Mouse (Mus musculus): Measurements from ENCODE around the gene Atp13a1.

Atp13a1 gene

GRCm38 (mm10) chr8:69790773-69791367, at the start of gene Atp13a1, which contains the start of gene Zfp866:
Gene Atp13a1 (plus strand): TSS chr8:69791163.
Gene Zfp866 (minus strand): TSS chr8:69791178.
- DNase-seq (ENCODE audit: low spot score in 2 of 2): peak; percentile 76 to 82

- no peak for DNase-seq (ENCODE audit: low spot score in 2 of 2)
These were observed 49.7 kb upstream of the Atp13a1 start for GRCm38 (mm10) chr8:69741231-69741630.

GRCm38 (mm10) chr8:69749544-69750454, 41.2 kb upstream of the Atp13a1 start, which contains the start of gene Zfp963:
Gene Zfp963 (minus strand): TSS chr8:69749970.
- DNase-seq (ENCODE audit: low spot score in 2 of 2): peak; percentile 90 to 94

GRCm38 (mm10) chr8:69752437-69752836, 38.5 kb upstream of the Atp13a1 start:
- DNase-seq (ENCODE audit: low spot score in 2 of 2): no peak

GRCm38 (mm10) chr8:69758316-69758715, 32.6 kb upstream of the Atp13a1 start:
- no peak for DNase-seq (ENCODE audit: low spot score in 2 of 2)

GRCm38 (mm10) chr8:69761814-69762445, 29.0 kb upstream of the Atp13a1 start:
- DNase-seq (ENCODE audit: low spot score in 2 of 2): no peak

- DNase-seq (ENCODE audit: low spot score in 2 of 2): no peak
These were observed 19.7 kb upstream of the Atp13a1 start for GRCm38 (mm10) chr8:69771221-69771620.

- no peak for DNase-seq (ENCODE audit: low spot score in 2 of 2)
These were observed 18.9 kb upstream of the Atp13a1 start for GRCm38 (mm10) chr8:69772106-69772505.

- peak; percentile 77 to 88 for DNase-seq (ENCODE audit: low spot score in 2 of 2)
These were observed 16.3 kb upstream of the Atp13a1 start, which contains the start of gene Gm20422 for GRCm38 (mm10) chr8:69774503-69775148. Gene Gm20422 (minus strand): TSS chr8:69774886.

- DNase-seq (ENCODE audit: low spot score in 2 of 2): no peak
These were observed 15.8 kb upstream of the Atp13a1 start for GRCm38 (mm10) chr8:69775149-69775534.

GRCm38 (mm10) chr8:69777111-69777510, 13.9 kb upstream of the Atp13a1 start:
- DNase-seq (ENCODE audit: low spot score in 2 of 2): no peak

GRCm38 (mm10) chr8:69789105-69789504, 1.9 kb upstream of the Atp13a1 start:
- peak in 1 of 2 experiments; percentile 2 for DNase-seq (ENCODE audit: low spot score in 2 of 2)

- DNase-seq (ENCODE audit: low spot score in 2 of 2): peak in 1 of 2 experiments; percentile 2
These were observed 1.2 kb upstream of the Atp13a1 start for GRCm38 (mm10) chr8:69789731-69790130.

GRCm38 (mm10) chr8:69790364-69790763, 599 bp upstream of the Atp13a1 start:
- peak in 1 of 2 experiments; percentile 1 for DNase-seq (ENCODE audit: low spot score in 2 of 2)

GRCm38 (mm10) chr8:69791415-69792068, 579 bp downstream of the Atp13a1 start:
- DNase-seq (ENCODE audit: low spot score in 2 of 2): no peak

GRCm38 (mm10) chr8:69793666-69794065, 2.7 kb downstream of the Atp13a1 start:
- DNase-seq (ENCODE audit: low spot score in 2 of 2): no peak

- DNase-seq (ENCODE audit: low spot score in 2 of 2): no peak
These were observed 3.1 kb downstream of the Atp13a1 start for GRCm38 (mm10) chr8:69794096-69794495.

GRCm38 (mm10) chr8:69794901-69795300, 3.9 kb downstream of the Atp13a1 start:
- no peak for DNase-seq (ENCODE audit: low spot score in 2 of 2)

GRCm38 (mm10) chr8:69796721-69797345, 5.9 kb downstream of the Atp13a1 start:
- DNase-seq (ENCODE audit: low spot score in 2 of 2): peak in 1 of 2 experiments; percentile 2

GRCm38 (mm10) chr8:69797661-69798060, 6.7 kb downstream of the Atp13a1 start:
- DNase-seq (ENCODE audit: low spot score in 2 of 2): no peak

- no peak for DNase-seq (ENCODE audit: low spot score in 2 of 2)
These were observed 8.3 kb downstream of the Atp13a1 start for GRCm38 (mm10) chr8:69799261-69799660.

Data from frontal cortex, postnatal 14 days (tissue).